Mouse (Mus musculus) cerebellum, adult 2 months (tissue): Measurements from ENCODE around the gene Rsl1d1. TPM values are rescaled to one million over a fixed set of nuclear protein-coding genes. Genes with fewer than 3 reads are reported as not detected.
A peak's percentile ranks its signal among the peaks of the same experiment; 100 is the strongest.

ENCODE experiments used
- DNase-seq, 2 experiments: peaks; one replicate each; pipeline ENCODE4 v3.0.0; 2021
- H3K27ac ChIP-seq: fragments of 200-500 bp; 2 replicates; pipeline ENCODE4 v1.5.1; 2012; ENCODE audit warnings: low read length, control low read depth, inconsistent platforms; ENCODE audit not compliant: insufficient read depth
- H3K27me3 ChIP-seq: fragments of 200-500 bp; 2 replicates; pipeline ENCODE4 v1.6.1; 2012; ENCODE audit warnings: inconsistent platforms, mild to moderate bottlenecking, low read length, moderate library complexity; ENCODE audit not compliant: control insufficient read depth, insufficient read depth
- H3K4me1 ChIP-seq: fragments of 200-500 bp; 2 replicates; pipeline ENCODE4 v1.6.1; 2011; ENCODE audit warnings: low read length; ENCODE audit not compliant: control insufficient read depth, insufficient read depth
- H3K4me3 ChIP-seq: fragments of 200-500 bp; replicated peaks from 2 replicates; pipeline ENCODE3; 2011; ENCODE audit warnings: mild to moderate bottlenecking, low read depth, low read length, control low read depth; ENCODE audit not compliant: insufficient read depth
- CTCF ChIP-seq: fragments of 200-500 bp; IDR thresholded peaks from 2 replicates; pipeline ENCODE4 v1.5.1; 2011; ENCODE audit warnings: low read depth, mild to moderate bottlenecking, control low read depth, low read length, moderate library complexity, borderline replicate concordance; ENCODE audit not compliant: insufficient read depth
- POLR2A ChIP-seq: fragments of 200-500 bp; IDR thresholded peaks from 2 replicates; pipeline ENCODE4 v1.6.1; 2011; ENCODE audit warnings: low read length, control low read depth, borderline replicate concordance; ENCODE audit not compliant: insufficient read depth
- WGBS: fragments of 180-500 bp; shearing (Covaris S2); methylation state at CpG from one replicate; pipeline ENCODE4 v1.1.7; 2018; 5-methylcytosine and 5-hydroxymethylcytosine counted together
- polyA plus RNA-seq: library from polyadenylated mRNA; depleted of rRNA; stranded (reverse); fragments of >200 nt; gene quantifications from 2 replicates; pipeline ENCODE4 v1.2.3, GENCODE M21; 2012; rRNA removed

The Rsl1d1 gene
- polyA plus RNA-seq: 44.9 and 45.2 TPM in 2 replicates

DNA sequence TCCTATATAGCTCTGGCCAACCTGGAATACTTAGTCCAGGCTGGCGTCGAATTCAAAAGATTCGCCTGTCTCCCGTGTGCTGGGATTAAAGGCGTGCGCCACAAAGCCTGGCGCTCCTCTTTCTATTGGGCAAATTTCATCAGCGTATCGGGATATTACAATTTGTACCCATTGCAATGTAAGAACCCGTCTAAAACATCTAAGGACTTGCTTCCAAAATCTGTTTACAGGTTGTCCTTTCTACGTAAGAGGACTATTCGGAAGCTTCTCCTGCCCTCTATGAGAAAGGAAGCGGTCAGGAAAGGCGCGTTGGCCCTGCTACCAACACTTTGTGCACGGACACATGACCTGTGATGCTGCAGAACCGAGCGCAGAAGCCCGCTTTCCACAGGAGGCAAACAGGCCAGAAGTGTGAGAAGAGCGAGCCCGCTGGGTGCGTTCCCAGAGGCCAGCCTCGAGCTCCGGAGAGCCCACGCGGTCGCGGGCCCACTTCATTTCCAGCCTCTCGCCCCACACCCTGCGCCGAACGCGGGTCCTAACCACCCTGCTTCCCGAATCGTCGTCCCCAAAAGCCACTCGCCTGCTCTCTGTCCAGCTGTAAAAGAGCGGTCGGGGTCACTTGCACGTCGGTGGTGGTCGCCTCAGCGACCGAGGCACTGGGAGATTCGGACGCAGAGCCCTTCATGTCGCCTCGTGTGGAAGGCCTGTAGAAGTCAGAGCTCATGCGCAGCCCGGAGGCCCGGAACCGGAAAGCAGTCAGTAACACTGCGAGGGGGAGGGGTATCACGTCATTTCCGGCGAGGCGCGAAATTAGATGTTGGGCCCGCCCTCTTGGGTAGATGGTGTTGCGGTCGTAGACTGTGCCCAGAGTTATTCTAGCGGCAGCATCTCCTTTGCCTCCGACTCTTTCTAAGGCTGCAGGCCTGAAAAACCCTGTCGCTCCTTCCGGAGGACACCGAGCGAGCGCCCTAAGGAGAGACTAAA lies at the start of gene Rsl1d1:
Rsl1d1 (minus strand) TSS at position 761 of the 984 bp plus-strand sequence.
- TF ChIP-seq CTCF (no peak), POLR2A (peak; percentile 77; the same call in 1 of the 2 replicates)
- under 1% methylated on average over 68 of the region's 68 CpGs for WGBS
- Histone ChIP-seq H3K4me3 (peak within 1 kb of the TSS; percentile 99), H3K27me3 (no peaks in the 10 kb centered on the region), H3K27ac (peak within 1 kb of the TSS; percentile 79), H3K4me1 (peaks cover 3% of the 10 kb centered on the region)
- DNase-seq: peak; percentile 90

DNA sequence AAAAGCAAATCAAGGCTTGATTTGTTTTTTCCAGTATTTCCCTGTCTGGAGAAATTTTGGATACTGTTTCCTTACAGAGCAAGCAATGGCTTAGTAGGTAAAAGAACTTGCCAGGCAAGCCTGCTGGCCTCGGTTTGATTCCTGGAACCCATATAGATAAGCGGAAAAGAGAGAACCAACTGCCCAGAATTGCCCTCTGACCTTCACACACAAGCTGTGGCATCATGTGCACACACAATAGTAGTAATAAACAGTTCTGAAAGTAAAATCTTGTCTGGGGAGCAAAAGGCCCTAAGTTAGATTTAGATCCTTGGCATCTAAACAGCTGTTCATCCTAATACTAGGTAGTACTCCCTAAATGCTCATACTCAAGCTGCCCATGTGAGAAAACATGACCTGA lies 44.7 kb upstream of the Rsl1d1 start:
- no peak overlapping the region for H3K27ac ChIP-seq
- H3K4me3 ChIP-seq: no peak overlapping the region
- peaks cover 2% of the 10 kb centered on the region; the same call in 1 of the 2 replicates for H3K4me1 ChIP-seq
- no peak for TF ChIP-seq CTCF
- no peak for TF ChIP-seq POLR2A
- 15% methylated on average over 2 of the region's 2 CpGs for WGBS
- DNase-seq: no peak
- H3K27me3 ChIP-seq: no peaks in the 10 kb centered on the region

DNA sequence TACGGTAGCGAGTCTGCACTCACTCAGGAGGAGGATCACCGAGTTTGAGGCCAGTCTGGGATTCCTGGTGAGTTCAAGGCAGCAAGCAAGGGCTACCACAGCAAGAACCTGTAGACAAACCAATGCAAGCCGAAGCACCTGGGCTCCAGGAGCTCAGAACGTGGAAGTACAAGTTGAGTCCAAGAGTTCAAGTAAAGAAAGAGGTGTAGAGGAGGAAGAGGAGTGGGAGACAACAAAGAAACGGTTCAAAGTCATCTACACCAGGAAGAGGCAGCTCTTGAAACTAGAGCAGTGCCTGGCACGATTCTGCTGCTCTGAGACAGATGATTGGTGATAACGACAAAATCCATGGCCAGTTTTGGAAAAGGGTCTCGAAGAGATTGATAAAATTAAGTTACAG lies 42.6 kb upstream of the Rsl1d1 start:
- Histone ChIP-seq H3K4me1 (peaks cover 2% of the 10 kb centered on the region; the same call in 1 of the 2 replicates), H3K4me3 (no peak overlapping the region), H3K27me3 (no peaks in the 10 kb centered on the region), H3K27ac (no peak overlapping the region)
- WGBS: 75% methylated on average over 9 of the region's 9 CpGs
- DNase-seq: no peak
- no peak for TF ChIP-seq CTCF
- TF ChIP-seq POLR2A: no peak

DNA sequence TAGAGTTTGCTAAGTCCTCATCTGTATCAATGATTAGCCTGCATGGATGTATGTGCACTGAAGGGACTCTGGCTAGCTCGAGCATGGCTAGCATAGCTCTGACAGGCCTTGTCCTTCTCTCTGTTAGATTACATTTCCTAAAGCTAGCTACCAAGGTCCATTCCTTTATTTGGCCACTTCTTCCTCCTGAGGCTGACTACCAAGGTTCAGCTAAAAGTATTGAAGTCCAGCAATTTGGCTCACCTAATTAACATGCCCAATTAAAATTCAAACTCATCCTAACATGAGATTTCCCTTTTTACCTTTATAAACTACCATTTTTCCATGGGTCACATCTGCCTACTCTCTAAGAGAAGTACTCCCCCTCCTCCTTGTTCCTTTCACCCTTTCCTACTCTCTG lies 39.3 kb upstream of the Rsl1d1 start:
- no peak for DNase-seq
- WGBS: 72% methylated on average over 1 of the region's 1 CpGs
- Histone ChIP-seq H3K4me3 (no peak overlapping the region), H3K4me1 (no peaks in the 10 kb centered on the region), H3K27ac (no peak overlapping the region), H3K27me3 (no peaks in the 10 kb centered on the region)
- no peak for TF ChIP-seq CTCF
- no peak for TF ChIP-seq POLR2A

DNA sequence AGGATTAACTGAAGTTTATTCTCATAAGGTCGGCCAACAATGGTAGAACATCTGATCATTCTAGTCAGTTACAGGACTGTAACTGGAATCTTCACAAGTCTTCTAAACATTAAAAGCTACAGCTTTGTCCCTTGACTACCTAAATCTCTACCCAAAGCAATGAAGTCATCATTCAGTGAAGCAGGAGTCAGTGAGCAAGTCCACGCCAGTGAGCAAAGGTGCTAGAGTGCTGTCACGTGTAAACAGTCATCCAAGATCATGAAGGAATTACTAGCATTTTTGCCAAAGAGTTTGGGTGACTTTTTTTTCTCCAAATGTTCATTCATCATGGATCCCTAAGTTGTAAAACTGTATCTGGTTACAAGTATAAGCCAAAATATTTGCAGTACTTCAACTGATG lies 14.7 kb upstream of the Rsl1d1 start:
- no peaks in the 10 kb centered on the region for H3K27me3 ChIP-seq
- H3K4me3 ChIP-seq: no peak overlapping the region
- WGBS: 76% methylated on average over 3 of the region's 3 CpGs

DNA sequence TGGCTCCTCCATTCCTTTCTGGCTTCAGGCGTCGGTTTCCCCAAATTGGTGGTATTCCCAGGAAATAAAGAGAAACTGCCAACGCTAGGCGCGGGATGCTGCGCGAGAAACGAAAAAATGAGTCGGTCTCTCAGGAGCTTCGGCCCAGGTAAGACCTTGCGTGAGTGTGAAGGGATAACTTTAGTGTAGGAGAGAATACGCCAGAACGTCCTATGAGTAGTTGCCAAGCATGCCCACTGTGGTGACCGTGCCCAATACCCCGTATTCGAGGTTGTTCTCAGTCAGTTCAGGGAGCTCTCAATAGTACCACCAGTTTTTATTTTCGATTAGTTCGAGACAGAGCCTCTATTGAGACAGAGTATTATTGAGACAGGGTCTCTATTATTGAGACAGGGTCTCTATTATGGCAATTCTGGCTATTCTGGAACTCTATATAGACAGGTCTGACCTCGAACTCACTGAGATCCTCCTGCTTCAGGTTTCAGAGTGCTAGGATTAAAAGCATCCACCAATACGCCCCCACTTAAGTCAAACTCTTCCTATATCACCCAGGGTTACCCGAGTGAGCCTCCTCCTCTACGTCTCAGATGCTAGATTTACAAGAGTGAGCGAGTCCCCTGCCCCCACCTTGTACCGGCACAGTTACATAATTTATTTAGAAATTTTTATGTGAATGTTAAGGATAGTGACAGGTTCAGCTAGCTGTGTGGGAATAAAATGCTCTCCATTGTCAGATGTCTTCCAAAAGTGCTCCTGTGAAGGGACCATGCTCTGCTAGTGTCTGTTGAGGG lies 664 bp upstream of the Rsl1d1 start:
- Histone ChIP-seq H3K4me3 (peak overlapping the region; percentile 99), H3K27ac (no peak overlapping the region), H3K4me1 (peaks cover 3% of the 10 kb centered on the region), H3K27me3 (no peaks in the 10 kb centered on the region)
- TF ChIP-seq POLR2A (no peak), CTCF (no peak)
- 5% methylated on average over 24 of the region's 24 CpGs for WGBS
- no peak for DNase-seq

More for the DNA sequence above, 14.7 kb upstream of the Rsl1d1 start:
- Histone ChIP-seq H3K4me1 (no peaks in the 10 kb centered on the region), H3K27ac (no peak overlapping the region)
- DNase-seq: no peak
- no peak for TF ChIP-seq POLR2A
- TF ChIP-seq CTCF: no peak

DNA sequence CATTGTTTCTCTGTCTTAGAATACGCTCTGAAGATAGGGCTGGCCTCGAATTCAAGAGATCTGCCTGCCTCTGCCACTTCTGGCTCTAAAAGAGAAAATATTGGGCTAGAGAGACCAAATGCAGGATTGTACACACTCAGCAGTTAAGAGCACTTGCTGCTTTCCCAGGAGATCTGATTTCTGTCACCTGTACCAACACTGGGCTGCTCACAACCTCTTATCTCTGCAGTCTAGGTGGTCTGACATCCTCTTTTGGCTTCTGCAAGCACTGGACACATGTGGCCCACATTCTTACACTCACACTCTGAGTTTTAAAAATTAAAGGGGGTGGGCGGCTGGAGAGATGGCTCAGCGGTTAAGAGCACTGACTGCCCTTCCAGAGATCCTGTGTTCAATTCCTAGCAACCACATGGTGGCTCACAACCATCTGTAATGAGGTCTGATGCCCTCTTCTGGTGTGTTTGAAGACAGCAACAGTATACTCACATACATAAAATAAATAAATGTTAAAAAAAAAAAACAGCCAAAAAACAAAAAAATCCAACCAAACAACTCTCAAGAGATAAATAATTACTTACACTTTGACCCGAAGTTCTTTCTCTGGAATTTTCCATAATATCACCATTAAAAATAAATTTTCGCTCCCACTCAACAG lies 1.3 kb downstream of the Rsl1d1 start:
- WGBS: 77% methylated on average over 6 of the region's 6 CpGs
- H3K27me3 ChIP-seq: no peaks in the 10 kb centered on the region
- no peak for DNase-seq
- no peak for TF ChIP-seq POLR2A
- no peak for TF ChIP-seq CTCF
- H3K4me3 ChIP-seq: peak overlapping the region; percentile 99
- H3K27ac ChIP-seq: no peak overlapping the region
- H3K4me1 ChIP-seq: peaks cover 3% of the 10 kb centered on the region
